Mouse (Mus musculus) lung, embryonic 14.5 days (tissue): ENCODE measurements around the gene Repin1. TPM values are rescaled to one million over a fixed set of nuclear protein-coding genes. Genes with fewer than 3 reads are reported as not detected.

Experiments
- ATAC-seq: fragments of 200-750 bp; cut with Nextera tagmentation; 2 replicates; pipeline ENCODE4 v1.8.0; 2017; ENCODE audit warnings: mild to moderate bottlenecking, moderate TSS enrichment, moderate library complexity; ENCODE audit not compliant: insufficient read depth
- DNase-seq: peaks from one replicate; pipeline ENCODE4 v3.0.0-alpha.2; 2015
- H3K27ac ChIP-seq: fragments of 300-500 bp; sonication (generic); 2 replicates; pipeline ENCODE4 v1.5.1; 2014; ENCODE audit warnings: low read depth, mild to moderate bottlenecking, moderate library complexity
- H3K27me3 ChIP-seq: fragments of 300-500 bp; sonication (generic); 2 replicates; pipeline ENCODE4 v1.6.1; 2014; ENCODE audit warnings: low read length, control low read depth; ENCODE audit not compliant: insufficient read depth
- H3K36me3 ChIP-seq: fragments of 300-500 bp; sonication (generic); 2 replicates; pipeline ENCODE4 v1.6.1; 2014; ENCODE audit warnings: control low read depth; ENCODE audit not compliant: insufficient read depth
- H3K4me1 ChIP-seq: fragments of 300-500 bp; sonication (generic); 2 replicates; pipeline ENCODE4 v1.6.1; 2014; ENCODE audit warnings: antibody characterized with exemption, control low read depth; ENCODE audit not compliant: insufficient read depth
- H3K4me2 ChIP-seq: fragments of 300-500 bp; sonication (generic); 2 replicates; pipeline ENCODE4 v1.6.1; 2014; ENCODE audit warnings: mild to moderate bottlenecking
- H3K4me3 ChIP-seq: fragments of 300-500 bp; sonication (generic); 2 replicates; pipeline ENCODE4 v1.5.1; 2014; ENCODE audit warnings: low read depth, low read length
- H3K9ac ChIP-seq: fragments of 300-500 bp; sonication (generic); 2 replicates; pipeline ENCODE4 v1.6.1; 2014
- H3K9me3 ChIP-seq: fragments of 300-500 bp; sonication (generic); 2 replicates; pipeline ENCODE4 v1.6.1; 2016; ENCODE audit warnings: low read depth, low read length, control low read depth
- CTCF ChIP-seq: IDR thresholded peaks from 2 replicates; pipeline ENCODE4 v1.5.1; 2016; ENCODE audit warnings: antibody characterized with exemption, low read depth
- WGBS: fragments of 180-500 bp; shearing (Covaris S2); extraction: QIAGEN DNeasy Blood & Tissue Kit; methylation state at CpG from one replicate; pipeline ENCODE4 v1.1.7; 2014; 5-methylcytosine and 5-hydroxymethylcytosine counted together
- polyA plus RNA-seq: library from polyadenylated mRNA; unstranded; fragments of >200 nt; fragmentation: Nextera tagmentation; extraction: Ambion mirVana; gene quantifications from 2 replicates; pipeline ENCODE4 v1.2.1, GENCODE M21; 2014

Gene Repin1
- polyA plus RNA-seq, 1 experiment from 2014 or later = 30.3 TPM

GRCm38 (mm10) chr6:48646995-48647394 lies 53.3 kb downstream of the Repin1 start, which contains the start of gene Gimap8:
Gene Gimap8, plus strand, starts transcription at chr6:48647234.
- Histone ChIP-seq H3K4me1 (no peaks in the 10 kb centered on the region), H3K4me2 (peak within 1 kb of the TSS; percentile 5), H3K9me3 (no peaks in the 10 kb centered on the region), H3K4me3 (no peak within 1 kb of the TSS), H3K36me3 (no peaks in the 10 kb centered on the region), H3K9ac (no peak within 1 kb of the TSS), H3K27me3 (no peaks in the 10 kb centered on the region), H3K27ac (no peak within 1 kb of the TSS)
- no peak for ATAC-seq
- 32% methylated on average over 3 of the region's 3 CpGs for WGBS
- TF ChIP-seq CTCF = peak; percentile 61
- peak; percentile 74 for DNase-seq

- Histone ChIP-seq H3K4me2 (peak overlapping the region; percentile 5), H3K27me3 (no peaks in the 10 kb centered on the region), H3K27ac (no peak overlapping the region), H3K36me3 (no peaks in the 10 kb centered on the region), H3K9ac (no peak overlapping the region), H3K4me1 (no peaks in the 10 kb centered on the region), H3K9me3 (no peaks in the 10 kb centered on the region), H3K4me3 (no peak overlapping the region)
- DNase-seq (no peak), ATAC-seq (no peak)
- no peak for TF ChIP-seq CTCF
- WGBS = 82% methylated on average over 2 of the region's 2 CpGs
Observed at GRCm38 (mm10) chr6:48647611-48648010, 53.9 kb downstream of the Repin1 start.

Other genes with a start within 250 kb of the Repin1 start
- 18.6 and 22.3 TPM in 2 replicates for gene Krba1, start 198.3 kb upstream of the Repin1 start, polyA plus RNA-seq
- 20.7 TPM in 2 replicates for gene Zfp467, start 148.1 kb upstream of the Repin1 start, polyA plus RNA-seq
- 0.11 and 0.18 TPM in 2 replicates for gene Sspo, start 145.7 kb upstream of the Repin1 start, polyA plus RNA-seq
- 7.4 and 7.9 TPM in 2 replicates for gene Atp6v0e2, start 56.3 kb upstream of the Repin1 start, polyA plus RNA-seq
- 5.4 and 7.8 TPM in 2 replicates for gene Lrrc61, start 39.1 kb upstream of the Repin1 start, polyA plus RNA-seq
- 43.1 and 47.0 TPM in 2 replicates for gene Rarres2, start 21.1 kb upstream of the Repin1 start, polyA plus RNA-seq
- not detected in 2 replicates for gene Gm45021, start 4.3 kb upstream of the Repin1 start, polyA plus RNA-seq
- gene Gm44965, start 58 bp downstream of the Repin1 start, polyA plus RNA-seq = not detected in 2 replicates
- 7.6 and 7.8 TPM in 2 replicates for gene Zfp775, start 8.2 kb downstream of the Repin1 start, polyA plus RNA-seq
- gene AI854703, start 32.9 kb downstream of the Repin1 start, polyA plus RNA-seq = 0.34 and 0.49 TPM in 2 replicates
- 1.3 and 1.5 TPM in 2 replicates for gene Gimap8, start 53.4 kb downstream of the Repin1 start, polyA plus RNA-seq
- 11.7 and 12.7 TPM in 2 replicates for gene Gimap9, start 82.2 kb downstream of the Repin1 start, polyA plus RNA-seq
- 25.6 and 27.8 TPM in 2 replicates for gene Gimap4, start 90.7 kb downstream of the Repin1 start, polyA plus RNA-seq
- gene Gimap6, start 114.3 kb downstream of the Repin1 start, polyA plus RNA-seq = 38.0 and 38.5 TPM in 2 replicates
- 3.8 and 3.9 TPM in 2 replicates for gene Gm28053, start 124.7 kb downstream of the Repin1 start, polyA plus RNA-seq
- gene Gimap7, start 124.7 kb downstream of the Repin1 start, polyA plus RNA-seq = not detected in 2 replicates
- gene Gimap1, start 145.2 kb downstream of the Repin1 start, polyA plus RNA-seq = 35.3 and 37.2 TPM in 2 replicates
- 20.7 and 21.7 TPM in 2 replicates for gene Gimap5, start 152.3 kb downstream of the Repin1 start, polyA plus RNA-seq
- not detected in 2 replicates for gene Gimap3, start 177.0 kb downstream of the Repin1 start, polyA plus RNA-seq
- 213 and 226 TPM in 2 replicates for gene Tmem176a, start 247.0 kb downstream of the Repin1 start, polyA plus RNA-seq
- gene Tmem176b, start 247.6 kb downstream of the Repin1 start, polyA plus RNA-seq = 387 and 409 TPM in 2 replicates